Mouse (Mus musculus) small intestine, adult 2 months (tissue): ENCODE results near the gene Krt42.

ENCODE experiments used
- CTCF ChIP-seq: fragments of 200-500 bp; IDR thresholded peaks from 2 replicates; pipeline ENCODE4 v1.5.1; 2012; ENCODE audit warnings: low read depth, mild to moderate bottlenecking, control low read depth, inconsistent platforms, low read length, moderate library complexity, mixed read lengths; ENCODE audit not compliant: insufficient replicate concordance, insufficient read length; ENCODE audit errors: extremely low read depth
- POLR2A ChIP-seq: fragments of 200-500 bp; IDR thresholded peaks from 2 replicates; pipeline ENCODE4 v1.6.1; 2012; ENCODE audit warnings: low read depth, mild to moderate bottlenecking, control low read depth, inconsistent platforms, low read length, moderate library complexity

DNA sequence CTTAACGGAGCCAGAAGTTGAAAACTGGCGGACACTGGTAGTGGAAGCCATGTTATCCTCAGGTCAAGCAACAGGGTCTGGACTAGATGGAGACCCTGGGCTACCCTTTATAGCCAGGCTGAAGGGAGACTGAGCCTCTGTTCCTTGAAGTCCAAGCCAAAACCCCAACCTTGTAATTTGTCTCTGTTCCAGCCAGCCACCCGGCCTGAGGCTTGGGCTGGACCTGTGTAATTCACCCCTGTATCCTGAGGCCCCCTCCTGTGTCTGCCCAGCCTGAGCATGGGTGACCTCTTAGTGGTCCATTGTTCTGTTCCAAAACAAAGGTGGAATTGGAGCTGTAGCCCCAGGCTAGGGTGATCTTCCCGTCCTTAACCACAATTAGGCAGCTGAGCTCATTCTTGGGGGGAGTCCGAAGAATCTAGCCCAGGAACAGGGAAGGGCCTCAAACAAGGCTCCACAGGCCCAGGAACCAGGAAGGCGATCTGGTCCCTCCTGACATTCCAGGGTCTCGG lies at the start of gene Krt42:
- TF ChIP-seq CTCF (no peak), POLR2A (no peak)
